Mouse (Mus musculus): Measurements from ENCODE around the gene Wdr73. TPM values are rescaled to one million over a fixed set of nuclear protein-coding genes. Genes with fewer than 3 reads are reported as not detected.
A peak's percentile ranks its signal among the peaks of the same experiment; 100 is the strongest.

Gene Wdr73
- total and polyA plus RNA-seq, 3 experiments = 42.4 to 55.7 (median 48.1) TPM

- Histone ChIP-seq H3K36me3 (replicated peaks in 1 of 2; ENCODE audit: control insufficient read depth in 1 of 2, insufficient read depth in 1 of 2, low read length in 1 of 2) (peaks cover 15 to 49% of the 10 kb centered on the region in 2 experiments), H3K4me2 (ENCODE audit: insufficient read depth, low read depth, poor library complexity, severe bottlenecking) (no peak overlapping the region), H3K27me3 (replicated peaks) (no peaks in the 10 kb centered on the region), H3K27ac (ENCODE audit: insufficient read depth, low read depth) (no peak overlapping the region), H3K9me3 (replicated peaks; ENCODE audit: low read length) (no peaks in the 10 kb centered on the region), H3K79me2 (replicated peaks; ENCODE audit: control insufficient read depth, extremely low read depth, insufficient read depth, poor library complexity, severe bottlenecking) (no peaks in the 10 kb centered on the region), H3K9ac (ENCODE audit: insufficient read depth, low read depth) (no peak overlapping the region), H3K4me3 (replicated peaks in 1 of 3; ENCODE audit: low read depth in 2 of 3, low read length in 2 of 3, poor library complexity in 1 of 3) (no peak overlapping the region), H3K4me1 (ENCODE audit: control insufficient read depth in 1 of 2, insufficient read depth in 2 of 2) (no peaks in the 10 kb centered on the region)
- in situ Hi-C loops (cut with MboI; ENCODE audit: low pct_ligation_motif_present, low pct_unique_long_range_greater_than_20kb, low sequenced_read_pairs) (loop anchor here (25.0 kb wide), 1 partner anchor 437 kb away; no protein-coding TSS in a partner anchor), dilution Hi-C loops (cut with MboI; ENCODE audit: extremely low pct_ligation_motif_present, extremely low pct_unique_long_range_greater_than_20kb, low sequenced_read_pairs) (no loop called here)
- no peak for TF ChIP-seq TCF12 (IDR thresholded peaks at IDR 0.05; ENCODE audit: low read depth, low read length)
- no peak for DNase-seq (ENCODE audit: extremely low read depth)
Observed at GRCm38 (mm10) chr7:80875727-80876126, 25.3 kb downstream of the Wdr73 start.

- no peak overlapping the region for H3K9ac ChIP-seq (ENCODE audit: insufficient read depth, low read depth)
- H3K4me2 ChIP-seq (ENCODE audit: insufficient read depth, low read depth, poor library complexity, severe bottlenecking) = no peak overlapping the region
- dilution Hi-C loops (cut with MboI; ENCODE audit: extremely low pct_ligation_motif_present, extremely low pct_unique_long_range_greater_than_20kb, low sequenced_read_pairs) (no loop called here), in situ Hi-C loops (cut with MboI; ENCODE audit: low pct_ligation_motif_present, low pct_unique_long_range_greater_than_20kb, low sequenced_read_pairs) (no loop called here)
- H3K27me3 ChIP-seq (replicated peaks) = no peaks in the 10 kb centered on the region
- no peak overlapping the region for H3K27ac ChIP-seq (ENCODE audit: insufficient read depth, low read depth)
- H3K79me2 ChIP-seq (replicated peaks; ENCODE audit: control insufficient read depth, extremely low read depth, insufficient read depth, poor library complexity, severe bottlenecking) = no peaks in the 10 kb centered on the region
- H3K9me3 ChIP-seq (replicated peaks; ENCODE audit: low read length) = no peaks in the 10 kb centered on the region
- no peak overlapping the region for H3K4me3 ChIP-seq (replicated peaks in 1 of 3; ENCODE audit: low read depth in 2 of 3, low read length in 2 of 3, poor library complexity in 1 of 3)
- TF ChIP-seq HCFC1 (IDR thresholded peaks at IDR 0.05; ENCODE audit: low read depth, low read length) = no peak
- TF ChIP-seq CTCF (conservative IDR thresholded peaks at IDR 0.05 in 1 of 2, IDR thresholded peaks at IDR 0.05 in 1 of 2; ENCODE audit: low read depth in 2 of 2, low read length in 2 of 2) = peak in 1 of 2 experiments; percentile 21; a peak in 1 of 4 replicates
- H3K4me1 ChIP-seq (ENCODE audit: control insufficient read depth in 1 of 2, insufficient read depth in 2 of 2) = no peaks in the 10 kb centered on the region
- H3K36me3 ChIP-seq (replicated peaks in 1 of 2; ENCODE audit: control insufficient read depth in 1 of 2, insufficient read depth in 1 of 2, low read length in 1 of 2) = peaks cover 15 to 62% of the 10 kb centered on the region in 2 experiments
- no peak for DNase-seq (ENCODE audit: extremely low read depth)
Observed at GRCm38 (mm10) chr7:80873631-80874030, 27.4 kb downstream of the Wdr73 start.

- DNase-seq (ENCODE audit: extremely low read depth) = no peak
- H3K79me2 ChIP-seq (replicated peaks; ENCODE audit: control insufficient read depth, extremely low read depth, insufficient read depth, poor library complexity, severe bottlenecking) = no peaks in the 10 kb centered on the region
- dilution Hi-C loops (cut with MboI; ENCODE audit: extremely low pct_ligation_motif_present, extremely low pct_unique_long_range_greater_than_20kb, low sequenced_read_pairs) = no loop called here
- no peak overlapping the region for H3K4me3 ChIP-seq (replicated peaks in 1 of 3; ENCODE audit: low read depth in 2 of 3, low read length in 2 of 3, poor library complexity in 1 of 3)
- no peak overlapping the region for H3K4me2 ChIP-seq (ENCODE audit: insufficient read depth, low read depth, poor library complexity, severe bottlenecking)
- H3K4me1 ChIP-seq (ENCODE audit: control insufficient read depth in 1 of 2, insufficient read depth in 2 of 2) = no peaks in the 10 kb centered on the region
- H3K27me3 ChIP-seq (replicated peaks) = no peaks in the 10 kb centered on the region
- in situ Hi-C loops (cut with MboI; ENCODE audit: low pct_ligation_motif_present, low pct_unique_long_range_greater_than_20kb, low sequenced_read_pairs) = no loop called here
- peaks cover 15 to 66% of the 10 kb centered on the region in 2 experiments for H3K36me3 ChIP-seq (replicated peaks in 1 of 2; ENCODE audit: control insufficient read depth in 1 of 2, insufficient read depth in 1 of 2, low read length in 1 of 2)
- TF ChIP-seq CTCF (conservative IDR thresholded peaks at IDR 0.05 in 1 of 2, IDR thresholded peaks at IDR 0.05 in 1 of 2; ENCODE audit: low read depth in 2 of 2, low read length in 2 of 2) = no peak
- TF ChIP-seq MAX (IDR thresholded peaks at IDR 0.05; ENCODE audit: low read length) = no peak
- no peak for TF ChIP-seq USF2 (conservative IDR thresholded peaks at IDR 0.05; ENCODE audit: low read depth, low read length)
- TF ChIP-seq ETS1 (conservative IDR thresholded peaks at IDR 0.05; ENCODE audit: low read depth, low read length) = no peak
- TF ChIP-seq CHD1 (IDR thresholded peaks at IDR 0.05; ENCODE audit: low read depth, low read length) = no peak
- TF ChIP-seq USF1 (IDR thresholded peaks at IDR 0.05; ENCODE audit: low read depth, low read length) = no peak
- TF ChIP-seq NELFE (IDR thresholded peaks at IDR 0.05; ENCODE audit: low read depth, low read length) = no peak
- TF ChIP-seq ZC3H11A (IDR thresholded peaks at IDR 0.05; ENCODE audit: low read depth, low read length) = no peak
- no peak for TF ChIP-seq NRF1 (IDR thresholded peaks at IDR 0.05; ENCODE audit: low read depth, low read length)
- TF ChIP-seq MAZ (IDR thresholded peaks at IDR 0.05; ENCODE audit: low read depth, low read length) = no peak
- no peak for TF ChIP-seq JUN (IDR thresholded peaks at IDR 0.05; ENCODE audit: insufficient read depth, low read depth, low read length)
- H3K9me3 ChIP-seq (replicated peaks; ENCODE audit: low read length) = no peaks in the 10 kb centered on the region
- no peak overlapping the region for H3K9ac ChIP-seq (ENCODE audit: insufficient read depth, low read depth)
- H3K27ac ChIP-seq (ENCODE audit: insufficient read depth, low read depth) = no peak overlapping the region
Observed at GRCm38 (mm10) chr7:80873038-80873437, 28.0 kb downstream of the Wdr73 start.

Data from CH12.LX (cell line).